Mouse (Mus musculus) heart, adult 9 months (tissue): ENCODE data around the gene Cop1.

Experiments used
- DNase-seq, 2 experiments: peaks; one replicate each; pipeline ENCODE4 v3.0.0; 2022; ENCODE audit warnings: low spot score in 2 of 2

Gene Cop1

DNA sequence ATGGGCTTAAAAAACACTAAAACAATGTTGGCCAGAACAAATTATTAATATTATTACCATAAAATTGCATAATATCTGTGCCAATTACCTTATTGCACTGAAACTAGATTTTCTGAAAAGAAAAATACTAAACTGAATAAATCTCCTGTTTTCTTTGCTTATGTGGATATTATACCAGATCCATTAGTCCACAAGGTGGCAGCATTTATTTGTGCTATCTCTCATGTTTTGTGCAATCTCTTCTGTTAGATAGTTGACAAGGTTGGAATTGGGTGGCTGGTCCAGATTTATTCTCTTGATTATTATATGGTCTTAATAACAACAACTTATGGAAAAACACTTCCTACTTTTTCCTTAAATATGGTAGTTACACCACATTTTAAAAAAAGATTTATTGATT is 58.1 kb downstream of the Cop1 start:
- no peak for DNase-seq

DNA sequence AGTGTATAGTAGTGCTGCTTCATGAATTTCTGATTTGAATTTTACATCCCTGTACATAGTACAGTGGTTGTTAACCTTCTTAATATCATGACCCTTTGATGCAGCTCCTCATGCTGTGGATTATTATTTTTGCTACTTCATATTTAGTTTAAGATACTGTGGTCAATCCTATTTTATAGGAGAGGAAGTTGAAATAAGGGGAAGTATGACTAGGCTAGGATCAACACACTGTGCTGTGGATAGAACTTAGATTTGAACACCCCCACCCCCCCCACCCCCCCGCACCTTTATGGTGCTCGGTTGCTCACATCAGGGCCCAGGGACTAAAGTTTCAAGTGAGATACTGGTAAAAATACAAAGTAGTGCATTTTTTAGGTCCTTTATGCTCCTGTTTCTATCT is 58.7 kb downstream of the Cop1 start:
- DNase-seq: no peak

DNA sequence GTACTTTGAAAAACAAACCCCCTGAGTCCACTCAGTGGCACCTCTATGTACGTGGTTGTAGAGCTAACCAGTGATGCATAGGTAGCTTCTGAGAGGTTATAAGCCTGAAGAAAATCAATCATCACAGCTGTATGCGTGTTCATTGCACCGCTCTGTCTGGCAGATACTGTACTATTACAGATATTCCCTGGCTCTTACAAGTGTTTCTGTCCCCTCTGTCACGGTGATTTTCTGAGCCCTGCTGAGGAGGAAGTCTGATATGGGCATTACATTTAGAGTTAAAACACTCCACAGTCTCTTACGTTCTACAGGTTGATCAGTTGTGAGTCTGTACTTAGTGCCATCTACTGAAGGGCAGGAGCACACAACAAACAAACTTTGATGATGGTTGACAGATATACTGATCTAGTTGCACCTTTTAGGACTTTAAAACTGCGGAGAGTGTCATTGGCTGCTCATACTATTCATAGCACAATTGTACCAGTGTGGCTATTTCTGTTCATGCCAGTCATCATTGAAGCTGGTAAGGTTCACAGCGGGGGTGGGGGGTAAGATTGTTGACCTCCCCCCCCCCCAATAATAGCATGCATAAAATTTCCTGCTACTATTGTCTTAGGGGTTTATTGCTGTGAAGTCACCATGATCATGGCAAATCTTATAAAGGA is 69.4 kb downstream of the Cop1 start:
- DNase-seq: peak in 1 of 2 experiments; percentile 3

DNA sequence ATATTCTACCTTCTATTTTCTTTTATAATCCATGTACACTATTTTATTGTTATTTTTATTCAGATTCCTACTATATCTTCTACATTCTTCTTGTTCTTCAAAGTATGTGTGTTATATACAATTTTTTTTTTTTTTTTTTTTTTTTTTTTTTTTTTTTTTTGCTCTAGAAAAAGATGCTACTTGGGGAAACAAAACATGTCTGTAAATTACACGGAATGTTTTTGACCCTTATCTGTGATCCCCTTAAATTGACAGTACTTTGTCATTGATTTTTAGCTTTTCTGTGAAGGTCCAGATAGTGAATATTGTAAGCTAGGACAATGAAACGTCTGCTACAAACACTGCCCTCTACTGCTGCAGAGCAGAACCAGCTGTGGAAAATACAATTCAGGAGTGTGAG is 81.5 kb downstream of the Cop1 start:
- no peak for DNase-seq

DNA sequence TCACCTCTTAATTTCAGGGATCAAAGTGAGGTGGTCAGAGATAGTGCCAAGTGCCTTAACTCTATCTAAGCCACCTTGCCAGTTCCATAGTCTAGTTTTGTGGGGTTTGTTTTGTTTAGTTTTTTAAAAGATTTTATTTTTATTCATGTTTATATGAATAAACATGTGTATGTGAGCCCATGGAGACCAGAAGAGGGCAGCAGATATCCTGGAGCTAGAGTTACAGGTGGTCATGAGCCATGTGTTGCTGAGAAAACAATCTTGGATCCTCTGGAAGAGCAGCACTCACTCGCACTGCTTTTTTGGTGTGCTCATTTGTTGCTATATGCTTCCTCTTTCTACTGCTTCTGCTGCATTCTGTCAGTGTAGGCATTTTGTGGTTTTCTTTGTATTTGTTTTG is 90.5 kb downstream of the Cop1 start:
- DNase-seq: no peak

DNA sequence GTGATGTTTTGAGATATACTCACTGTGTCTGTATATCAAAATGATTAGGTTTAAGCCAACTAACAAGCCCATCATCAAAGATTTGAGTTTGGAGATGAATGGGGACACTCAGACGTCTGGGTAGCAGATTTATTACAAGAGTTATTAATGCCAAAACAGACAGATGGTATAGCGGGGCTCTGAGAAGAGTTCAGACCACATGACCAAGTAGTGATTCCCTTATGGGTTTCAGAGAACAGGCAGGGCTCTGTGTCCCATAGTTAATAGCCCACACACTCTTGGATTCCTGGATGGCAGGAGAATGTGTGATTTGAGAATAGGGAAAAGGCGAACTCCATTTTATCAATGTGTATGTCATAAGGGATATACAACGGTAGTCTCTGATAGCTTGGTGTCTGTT is 98.9 kb downstream of the Cop1 start:
- no peak for DNase-seq

DNA sequence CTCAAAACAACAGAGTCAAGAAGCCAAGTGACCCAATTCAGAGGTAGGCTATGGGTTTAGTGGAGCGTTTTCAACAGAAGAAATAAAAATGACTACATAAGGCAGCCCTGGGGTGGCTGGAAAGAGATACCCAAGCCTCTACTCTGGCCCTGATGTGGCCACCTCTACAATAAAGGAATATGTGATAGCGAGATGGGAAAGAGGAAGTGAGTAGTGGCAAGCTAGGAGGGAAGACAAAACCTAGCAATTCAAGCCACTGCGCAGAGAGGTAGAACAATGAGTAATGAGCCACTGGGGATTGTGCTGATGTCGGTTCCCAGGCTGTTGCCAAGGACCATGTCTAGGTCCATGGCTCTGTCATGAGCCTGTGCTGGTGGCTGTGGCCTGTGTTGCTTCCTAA is 102.0 kb downstream of the Cop1 start:
- DNase-seq: no peak

DNA sequence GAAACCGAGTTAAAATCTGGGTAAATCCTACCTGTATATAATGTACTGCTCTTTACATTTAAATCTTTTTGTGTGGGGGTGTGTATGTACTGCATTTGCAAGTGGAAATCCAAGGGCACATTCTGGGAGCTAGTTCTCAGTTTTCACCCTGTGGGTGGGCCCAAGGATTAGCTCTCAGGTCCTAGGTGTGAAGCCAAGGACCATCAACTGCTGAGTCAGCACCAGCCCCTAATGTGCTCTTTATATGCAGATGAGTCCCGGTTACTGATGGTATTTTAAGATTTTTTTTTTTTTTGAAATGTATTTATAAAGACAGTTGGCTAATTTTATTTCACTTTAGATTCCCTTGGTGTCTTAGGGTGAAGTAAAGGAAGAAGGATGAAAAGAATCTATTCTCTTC is 110.2 kb downstream of the Cop1 start:
- DNase-seq: no peak

DNA sequence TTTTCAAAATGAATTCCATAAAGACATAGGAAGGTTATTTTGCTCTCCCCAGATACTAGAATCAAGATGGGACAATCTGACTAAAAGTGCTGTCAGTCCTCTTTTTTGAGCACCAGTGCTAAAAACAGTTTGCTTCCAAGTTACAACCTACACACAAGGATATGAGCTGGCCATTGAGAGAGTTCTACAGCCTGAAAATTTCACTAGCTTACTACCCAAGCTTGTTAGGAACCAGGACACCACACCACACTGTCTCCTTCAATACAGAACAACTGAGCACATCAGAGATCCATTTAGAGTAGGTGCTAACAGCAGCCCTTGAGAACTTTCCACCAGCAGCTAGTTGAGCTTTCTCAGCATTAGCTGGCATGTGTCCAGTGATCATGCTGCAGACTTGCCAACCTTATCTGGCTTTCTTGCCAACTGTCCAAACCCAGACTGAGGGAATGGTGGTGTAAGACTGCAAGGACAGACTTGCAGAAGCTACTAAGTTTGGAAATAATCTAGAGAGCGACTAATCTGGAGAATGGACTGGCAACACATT is 123.0 kb downstream of the Cop1 start:
- peak; percentile 25 to 58 for DNase-seq

DNA sequence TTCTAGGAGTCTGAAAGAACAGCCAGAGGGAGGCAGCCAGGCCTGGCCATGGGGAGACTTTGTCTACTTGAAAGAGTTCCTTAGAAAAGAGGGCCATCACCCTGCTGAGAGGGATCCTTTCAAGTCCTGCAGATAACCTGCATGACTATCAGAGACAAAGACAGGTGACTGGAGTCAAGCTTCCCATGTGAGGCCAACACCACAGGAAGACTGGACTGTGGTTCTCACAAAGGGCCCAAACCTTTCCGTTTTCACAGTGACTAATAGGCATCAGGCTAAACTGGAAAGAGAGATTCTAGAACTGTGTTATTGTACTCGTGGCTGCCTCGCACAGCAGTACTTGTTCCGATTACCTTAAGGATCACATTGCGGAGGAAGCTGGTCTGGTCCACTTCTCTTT is 126.6 kb downstream of the Cop1 start:
- no peak for DNase-seq

DNA sequence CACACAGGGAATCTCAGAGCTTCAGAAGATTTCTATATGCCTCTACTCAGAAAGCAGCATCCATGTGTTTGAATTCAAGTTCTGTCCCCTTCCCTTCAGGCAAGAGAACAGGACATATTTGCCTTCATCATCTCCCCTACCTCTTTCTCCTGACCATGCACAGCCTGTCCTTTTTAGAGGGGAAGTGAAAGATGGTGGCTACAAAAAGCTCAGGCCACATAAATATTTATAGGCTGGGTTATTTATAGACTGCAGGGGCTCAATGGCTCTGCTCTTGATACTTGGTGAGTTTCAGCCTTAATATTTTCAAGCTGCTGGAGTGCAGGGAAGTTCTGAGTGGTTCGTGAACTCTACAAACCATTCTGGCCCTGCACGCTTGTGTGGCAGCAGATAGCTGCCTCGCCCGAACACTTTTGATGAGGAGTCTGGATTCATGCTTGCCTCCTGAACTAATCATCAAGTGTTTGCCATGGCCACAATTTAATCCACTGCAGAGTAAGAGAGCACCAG is 139.8 kb downstream of the Cop1 start:
- DNase-seq: no peak

DNA sequence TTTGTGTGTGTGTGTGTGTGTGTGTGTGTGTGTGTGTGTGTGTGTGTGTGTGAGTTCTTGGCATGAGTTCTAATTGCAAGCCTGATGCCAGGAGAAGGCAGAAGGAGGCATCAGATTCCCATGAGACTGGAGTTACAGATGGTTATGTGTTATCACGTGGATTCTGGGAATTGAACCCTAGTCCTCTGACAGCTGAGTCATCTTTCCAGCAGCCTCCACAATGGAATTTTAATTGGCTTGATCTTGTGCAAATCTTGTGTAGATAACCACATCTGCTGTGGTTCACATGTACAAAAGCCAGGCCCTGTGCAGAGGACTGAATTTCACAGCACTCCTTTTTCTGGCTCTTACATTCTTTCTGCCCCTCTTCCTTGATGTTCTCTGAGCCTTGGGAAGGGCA is 150.1 kb downstream of the Cop1 start:
- no peak for DNase-seq

DNA sequence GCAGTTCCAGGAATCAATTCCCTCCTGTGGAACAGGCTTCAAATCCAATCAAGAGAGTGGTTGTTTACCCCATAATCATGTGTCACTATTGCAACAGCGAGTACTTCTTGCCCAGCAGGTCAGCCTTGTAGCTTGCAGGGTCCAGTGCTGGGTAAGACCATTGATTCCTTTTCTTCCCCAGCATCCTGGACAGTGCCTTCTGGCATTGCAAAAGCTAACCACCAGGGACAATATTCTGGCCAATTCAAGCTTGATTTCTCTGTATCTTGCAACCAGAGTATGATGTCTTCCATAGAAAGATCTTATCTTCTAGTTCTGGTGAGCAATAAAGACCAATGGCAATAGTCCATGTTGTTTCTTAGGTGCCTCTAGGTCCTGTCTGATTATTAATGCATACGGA is 150.8 kb downstream of the Cop1 start:
- DNase-seq: no peak

DNA sequence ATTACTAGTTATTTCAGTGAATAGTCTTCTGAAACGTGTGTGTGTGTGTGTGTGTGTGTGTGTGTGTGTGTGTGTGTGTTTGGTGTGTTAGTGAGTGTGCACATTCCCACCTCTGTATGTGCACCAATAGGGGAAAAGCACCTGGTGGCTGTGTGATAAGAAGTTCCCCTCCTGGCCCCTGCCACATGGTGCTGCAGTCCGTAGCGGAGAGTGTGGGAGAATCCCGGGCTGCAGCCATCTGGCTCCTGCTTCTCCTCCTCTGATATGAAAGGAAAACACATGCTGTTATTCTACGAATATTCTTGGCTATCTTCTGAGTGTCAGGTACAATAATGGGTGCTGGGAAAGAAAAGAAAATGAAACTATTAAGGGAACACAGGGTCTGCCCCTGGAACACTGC is 154.3 kb downstream of the Cop1 start:
- no peak for DNase-seq

DNA sequence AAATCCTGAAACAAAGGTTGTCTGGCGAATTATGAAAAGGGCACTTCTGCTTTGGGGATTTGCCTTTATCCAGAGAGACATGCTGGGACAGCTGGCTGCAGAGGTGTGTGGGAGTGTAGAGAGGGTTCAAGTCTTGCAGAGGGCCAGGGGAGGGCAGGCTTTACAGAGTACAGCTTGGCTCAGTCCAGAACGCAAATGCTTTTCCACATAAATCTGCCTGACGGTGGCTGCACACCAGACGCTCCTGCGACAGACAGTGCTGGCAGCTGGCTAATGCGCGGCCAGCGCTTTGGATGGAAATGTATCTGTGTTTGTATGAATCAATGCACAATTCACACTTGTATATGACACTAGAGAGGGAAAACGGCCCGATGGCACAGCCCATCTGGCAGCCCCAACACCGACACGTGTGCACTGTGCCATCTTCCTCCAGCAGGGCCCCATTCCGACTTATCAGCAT is 156.5 kb downstream of the Cop1 start:
- DNase-seq: no peak

DNA sequence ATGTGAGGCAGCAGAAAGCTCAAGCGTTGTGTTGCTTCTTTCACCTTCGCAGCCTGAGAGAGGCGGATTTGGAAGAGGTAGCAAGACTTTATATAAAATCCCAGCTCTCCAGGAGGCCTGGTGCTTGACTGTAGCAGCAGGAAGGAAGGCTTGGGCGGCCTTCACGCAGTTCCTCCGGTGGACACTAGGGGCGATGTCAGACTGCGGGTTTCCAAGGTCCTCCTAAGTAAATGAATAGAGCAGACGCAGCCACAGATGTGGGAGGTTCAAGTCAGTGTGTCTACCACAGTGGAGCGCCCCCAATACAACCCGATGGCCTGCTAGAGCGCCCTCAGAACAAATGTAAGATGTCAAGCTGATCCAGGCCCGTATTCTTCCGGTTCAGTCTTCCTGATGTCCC is 157.9 kb downstream of the Cop1 start:
- DNase-seq: peak; percentile 10 to 62

DNA sequence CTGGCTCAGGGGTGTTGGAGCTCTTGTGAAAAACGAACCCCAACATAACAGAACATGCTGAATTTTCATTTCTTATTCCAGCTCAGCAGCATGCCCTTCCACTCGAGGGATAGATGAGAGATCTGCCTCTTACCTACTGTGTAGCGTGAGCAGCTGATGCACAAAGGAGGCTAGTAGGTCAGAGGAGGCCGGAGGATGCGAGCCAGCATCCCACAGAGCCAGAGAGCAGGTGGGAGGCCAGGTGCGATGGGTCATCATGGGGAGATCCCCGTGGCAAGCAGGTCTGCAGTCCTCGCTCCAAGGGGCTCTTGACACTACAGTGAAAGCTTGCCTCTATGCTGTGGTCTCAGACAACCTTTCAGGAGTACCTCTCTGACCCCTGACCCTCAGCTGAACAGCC is 160.5 kb downstream of the Cop1 start:
- DNase-seq: no peak

DNA sequence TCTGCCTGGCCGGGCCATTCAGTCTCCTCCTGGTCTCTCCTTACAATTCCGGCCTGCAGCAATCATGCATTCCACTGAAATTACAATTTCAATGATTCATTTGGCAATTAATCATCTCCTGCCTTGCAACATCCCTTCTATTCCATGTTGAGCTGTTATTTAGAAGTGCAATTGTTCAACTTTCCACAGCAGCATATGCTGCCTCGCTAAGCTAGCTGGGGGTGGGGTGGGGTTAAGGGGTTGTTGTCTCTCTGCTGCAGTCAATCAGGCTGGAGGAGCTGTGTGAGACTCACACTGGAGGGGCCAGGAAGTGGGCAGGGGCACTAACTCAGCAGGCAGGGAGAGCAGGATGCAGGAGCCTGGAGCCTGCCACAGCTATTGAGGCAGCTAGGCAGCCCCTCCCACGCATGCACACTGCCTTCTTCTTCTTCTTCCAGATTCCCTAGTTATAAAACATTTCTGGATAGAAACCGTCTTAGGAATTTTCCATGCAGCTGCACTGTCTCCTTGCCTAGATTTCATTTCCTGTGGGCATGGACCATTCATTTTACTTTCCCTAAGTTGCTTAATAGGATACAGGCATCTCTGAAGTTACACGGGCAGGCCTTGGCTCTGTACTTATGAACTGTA is 161.1 kb downstream of the Cop1 start:
- DNase-seq: peak; percentile 76 to 78

DNA sequence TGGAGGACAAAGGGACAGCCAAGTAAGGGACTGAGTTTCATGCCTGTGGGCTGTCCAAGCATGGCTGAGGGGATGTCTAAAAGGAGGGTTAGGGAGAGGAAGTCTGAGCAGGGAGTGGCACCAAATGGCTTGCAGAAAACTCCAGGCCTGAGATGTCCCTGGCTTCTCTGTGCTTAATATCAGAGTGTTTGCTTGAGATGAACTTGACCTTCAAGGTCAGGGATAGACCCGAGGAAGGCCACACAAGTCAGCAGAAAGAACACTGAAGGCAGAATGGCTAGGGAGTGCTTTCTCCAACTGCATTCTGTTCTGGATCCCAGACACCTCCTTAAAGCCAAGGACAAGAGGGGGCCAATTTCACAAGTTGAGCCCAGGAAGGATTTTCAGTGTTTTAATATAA is 161.8 kb downstream of the Cop1 start:
- DNase-seq: no peak

DNA sequence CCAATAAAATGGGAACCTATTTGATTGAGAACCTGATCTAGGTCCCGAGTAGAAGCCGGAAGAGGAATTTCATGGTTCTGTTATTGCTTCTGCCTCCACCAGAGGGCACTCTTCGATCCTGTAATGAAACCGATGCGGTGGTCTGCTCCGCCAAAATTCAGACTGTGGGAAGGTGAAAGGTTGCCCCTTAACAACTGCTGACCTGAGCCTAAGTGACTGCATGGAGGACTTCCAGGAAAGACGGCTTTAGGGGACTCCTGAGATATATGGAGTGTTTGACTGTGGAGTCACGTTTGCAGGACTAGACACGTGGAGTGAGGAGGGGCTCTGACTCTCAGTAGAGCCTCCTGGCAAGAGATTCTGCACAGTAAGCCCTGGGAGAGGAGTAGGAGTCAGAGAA is 164.4 kb downstream of the Cop1 start:
- DNase-seq: peak in 1 of 2 experiments; percentile 14
